Mouse (Mus musculus): ENCODE measurements around the gene Lrriq4. TPM values are rescaled to one million over a fixed set of nuclear protein-coding genes. Genes with fewer than 3 reads are reported as not detected.

Gene Lrriq4
- polyA plus RNA-seq, 1 experiment from 2014 or later, result not detected

DNA sequence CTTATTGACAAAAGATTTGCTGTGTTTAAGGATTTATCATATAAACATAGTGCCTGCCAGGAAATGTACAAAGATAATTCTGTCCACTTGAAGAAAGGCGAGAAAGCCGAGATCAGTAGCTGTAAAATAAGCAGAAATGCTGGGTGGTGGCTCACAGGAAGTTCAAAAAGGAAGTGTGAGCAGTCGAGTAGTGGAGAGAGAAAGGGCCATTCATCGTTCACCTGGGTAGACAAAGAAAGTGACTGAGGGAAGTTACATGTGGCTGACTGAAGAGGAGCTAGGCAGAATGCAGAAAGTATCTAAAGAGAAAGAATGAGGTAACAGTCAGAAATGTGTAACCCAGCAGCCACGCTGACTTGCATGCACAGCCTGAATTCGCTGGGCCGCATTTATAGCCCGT lies 24.2 kb upstream of the Lrriq4 start:
- Histone ChIP-seq H3K36me3 (peaks cover 61% of the 10 kb centered on the region), H3K27ac (no peak overlapping the region), H3K4me3 (no peak overlapping the region), H3K4me1 (no peaks in the 10 kb centered on the region), H3K9me3 (replicated peaks) (no peaks in the 10 kb centered on the region), H3K27me3 (ENCODE audit: low read depth, poor library complexity, severe bottlenecking) (no peaks in the 10 kb centered on the region)
- WGBS, result 87% methylated on average over 8 of the region's 8 CpGs
- DNase-seq (ENCODE audit: low spot score), result no peak

DNA sequence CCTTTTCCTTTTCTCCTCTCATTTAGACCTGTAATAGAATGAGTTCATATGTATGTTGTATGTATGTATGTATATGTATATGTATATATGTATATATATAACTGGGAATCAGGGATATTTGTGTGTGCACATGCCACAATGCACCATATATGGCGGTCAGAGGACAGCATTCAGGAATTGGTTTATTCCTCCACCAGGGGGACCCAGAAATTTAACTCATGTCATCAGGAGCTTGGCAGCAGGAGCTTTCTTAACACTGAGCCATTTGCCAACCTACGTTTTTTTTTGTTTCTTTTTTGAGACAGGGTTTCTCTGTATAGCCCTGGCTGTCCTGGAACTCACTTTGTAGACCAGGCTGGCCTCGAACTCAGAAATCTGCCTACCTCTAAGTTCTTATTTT lies 10.6 kb upstream of the Lrriq4 start:
- DNase-seq (ENCODE audit: low spot score), result no peak
- no peaks in the 10 kb centered on the region for H3K9me3 ChIP-seq (replicated peaks)
- no peaks in the 10 kb centered on the region for H3K27me3 ChIP-seq (ENCODE audit: low read depth, poor library complexity, severe bottlenecking)
- no peak overlapping the region for H3K27ac ChIP-seq
- H3K4me1 ChIP-seq, result no peaks in the 10 kb centered on the region
- no peaks in the 10 kb centered on the region for H3K36me3 ChIP-seq
- H3K4me3 ChIP-seq, result no peak overlapping the region
- WGBS, result 66% methylated on average over 3 of the region's 3 CpGs

DNA sequence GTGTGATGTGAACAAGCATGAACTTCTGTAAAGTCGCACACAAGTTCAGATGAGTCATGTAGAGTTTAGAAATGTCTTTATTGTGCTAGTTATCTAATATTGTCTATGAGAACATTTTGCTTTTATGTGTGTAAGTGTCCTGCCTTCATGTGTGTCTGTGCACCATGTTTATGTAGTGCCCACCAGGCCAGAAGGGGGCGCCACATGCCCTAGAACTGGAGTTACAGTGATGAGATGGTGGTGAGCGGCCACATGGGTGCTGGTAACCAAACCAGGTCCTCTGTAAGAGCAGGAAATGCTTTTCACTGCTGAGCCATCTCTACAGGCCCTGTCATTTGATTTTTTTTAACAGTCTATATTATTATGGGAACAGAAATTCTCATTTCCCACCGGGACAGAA lies 8.7 kb upstream of the Lrriq4 start:
- H3K9me3 ChIP-seq (replicated peaks), result no peaks in the 10 kb centered on the region
- 85% methylated on average over 4 of the region's 4 CpGs for whole genome bisulfite sequencing
- H3K36me3 ChIP-seq, result no peaks in the 10 kb centered on the region
- H3K4me3 ChIP-seq, result no peak overlapping the region
- no peaks in the 10 kb centered on the region for H3K27me3 ChIP-seq (ENCODE audit: low read depth, poor library complexity, severe bottlenecking)
- no peaks in the 10 kb centered on the region for H3K4me1 ChIP-seq
- no peak for DNase-seq (ENCODE audit: low spot score)
- no peak overlapping the region for H3K27ac ChIP-seq

DNA sequence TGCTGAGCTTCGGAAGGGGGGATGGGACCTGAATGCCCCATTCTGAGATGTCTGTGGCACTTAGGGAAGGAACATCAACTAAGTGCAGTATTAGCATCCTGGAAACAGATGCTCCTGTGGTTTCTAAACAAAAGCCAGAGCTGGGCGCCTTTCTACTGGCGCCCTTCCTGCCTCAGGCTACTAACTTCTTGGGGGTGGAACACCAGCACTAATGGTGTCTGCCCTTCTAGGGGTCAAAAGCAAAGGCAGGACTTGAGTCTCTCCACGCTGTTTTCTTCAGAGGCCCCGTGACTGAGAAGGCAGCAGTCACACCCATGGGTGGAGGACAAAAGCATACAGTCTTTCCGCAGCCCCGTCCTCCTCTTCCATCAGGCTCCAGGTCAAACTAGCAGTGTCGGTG lies 2.5 kb downstream of the Lrriq4 start:
- Histone ChIP-seq H3K27me3 (ENCODE audit: low read depth, poor library complexity, severe bottlenecking) (peaks cover 40% of the 10 kb centered on the region), H3K4me3 (peak overlapping the region; percentile 55), H3K27ac (no peak overlapping the region), H3K4me1 (peaks cover 25% of the 10 kb centered on the region), H3K9me3 (replicated peaks) (no peaks in the 10 kb centered on the region), H3K36me3 (no peaks in the 10 kb centered on the region)
- WGBS, result 53% methylated on average over 8 of the region's 8 CpGs
- no peak for DNase-seq (ENCODE audit: low spot score)

DNA sequence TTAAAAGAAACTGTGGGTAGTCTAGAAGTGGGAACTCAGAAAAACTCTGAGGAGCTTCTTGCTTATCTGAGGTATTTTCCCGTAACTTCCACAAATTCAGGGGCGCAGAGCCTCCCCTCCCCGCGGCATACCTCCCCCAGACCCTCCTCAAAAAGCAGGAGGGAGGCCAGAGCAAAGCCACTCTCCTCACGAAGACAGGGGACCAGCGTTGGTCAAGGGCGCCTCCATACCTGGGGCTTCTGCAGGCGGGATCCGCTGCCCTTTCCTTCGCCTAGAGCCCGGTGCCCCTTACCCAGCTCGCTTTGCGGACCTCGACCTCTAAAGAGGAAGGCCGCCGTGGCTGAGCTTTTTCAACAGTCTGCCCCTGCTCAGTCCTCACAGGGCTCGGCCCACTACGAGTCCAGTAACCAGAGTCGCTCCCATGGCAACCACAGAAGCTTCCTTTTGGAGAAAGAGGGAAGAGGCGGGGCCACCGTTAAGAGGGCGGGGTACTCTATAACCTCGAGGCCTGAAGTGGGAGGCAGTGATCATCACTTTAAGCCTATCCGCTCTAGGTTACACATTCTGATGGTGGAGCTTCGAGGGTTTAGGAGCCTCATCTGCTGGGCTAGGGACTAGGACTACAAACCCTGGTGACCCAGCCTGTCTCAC lies 3.3 kb downstream of the Lrriq4 start, which contains the start of gene Lrrc34:
Gene Lrrc34 (minus strand): TSS at position 430 of the 651 bp plus-strand sequence.
- H3K4me1 ChIP-seq, result peaks cover 28% of the 10 kb centered on the region
- DNase-seq (ENCODE audit: low spot score), result peak; percentile 80
- peaks cover 41% of the 10 kb centered on the region for H3K27me3 ChIP-seq (ENCODE audit: low read depth, poor library complexity, severe bottlenecking)
- no peaks in the 10 kb centered on the region for H3K9me3 ChIP-seq (replicated peaks)
- H3K4me3 ChIP-seq, result peak within 1 kb of the TSS; percentile 55
- peak within 1 kb of the TSS; percentile 68; the same call in 1 of the 2 replicates for H3K27ac ChIP-seq
- H3K36me3 ChIP-seq, result no peaks in the 10 kb centered on the region
- 2% methylated on average over 25 of the region's 25 CpGs for WGBS

DNA sequence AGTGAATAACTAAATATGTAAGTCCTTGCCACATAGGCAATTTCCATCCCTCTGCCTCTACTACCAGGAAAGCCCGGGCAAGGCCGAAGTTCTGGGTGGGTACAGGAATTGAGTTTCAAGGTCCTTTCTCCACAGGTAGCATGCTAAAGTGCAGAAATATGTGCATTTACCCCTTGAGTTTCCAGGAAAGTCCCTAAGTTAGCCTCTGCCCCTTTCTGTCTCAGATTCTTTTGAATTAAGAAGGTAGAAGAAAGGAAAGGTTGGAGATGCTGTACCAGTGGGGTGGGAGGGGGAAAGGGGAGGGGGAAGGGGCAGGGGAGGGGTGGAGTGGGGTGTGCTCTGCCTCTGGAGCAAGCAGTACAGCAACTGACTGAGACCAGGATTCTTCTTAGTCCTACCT lies 4.2 kb downstream of the Lrriq4 start:
- Histone ChIP-seq H3K27ac (no peak overlapping the region), H3K27me3 (ENCODE audit: low read depth, poor library complexity, severe bottlenecking) (peaks cover 41% of the 10 kb centered on the region), H3K9me3 (replicated peaks) (no peaks in the 10 kb centered on the region), H3K4me3 (no peak overlapping the region), H3K36me3 (no peaks in the 10 kb centered on the region), H3K4me1 (peaks cover 28% of the 10 kb centered on the region)
- no peak for DNase-seq (ENCODE audit: low spot score)
- 87% methylated on average over 2 of the region's 2 CpGs for WGBS

DNA sequence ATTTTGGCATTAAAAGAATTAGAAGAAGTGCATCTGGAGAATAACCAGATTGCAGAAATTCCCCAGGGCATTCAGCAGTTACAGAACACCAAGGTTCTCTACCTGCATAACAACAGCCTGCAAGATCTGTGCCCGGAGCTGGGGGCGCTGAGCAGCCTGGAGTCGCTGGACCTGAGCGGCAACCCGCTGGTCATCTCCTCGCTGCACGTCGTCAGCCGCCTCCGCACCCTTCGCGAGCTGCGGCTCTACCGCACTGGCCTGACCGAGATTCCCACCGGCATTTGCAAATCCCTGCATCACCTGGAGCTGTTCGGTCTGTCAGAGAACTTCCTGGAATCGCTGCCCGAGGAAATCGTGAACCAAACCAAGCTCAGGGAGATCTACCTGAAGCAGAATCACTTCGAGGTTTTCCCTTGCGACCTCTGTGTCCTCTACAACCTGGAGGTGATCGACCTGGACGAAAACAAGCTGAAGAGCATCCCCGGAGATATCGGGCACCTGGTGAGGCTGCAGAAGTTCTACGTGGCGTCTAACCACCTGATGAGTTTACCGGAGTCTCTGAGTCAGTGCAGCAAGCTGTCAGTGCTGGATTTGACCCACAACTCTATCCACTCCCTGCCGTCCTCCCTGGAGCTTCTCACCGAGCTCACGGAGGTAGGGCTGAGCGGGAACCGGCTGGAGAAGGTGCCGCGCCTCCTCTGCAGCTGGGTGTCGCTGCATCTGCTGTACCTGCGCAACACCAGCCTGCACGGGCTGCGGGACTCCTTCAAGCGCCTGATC lies 5.9 kb downstream of the Lrriq4 start:
- peak; percentile 61 for DNase-seq (ENCODE audit: low spot score)
- Histone ChIP-seq H3K4me3 (peak overlapping the region; percentile 56), H3K27me3 (ENCODE audit: low read depth, poor library complexity, severe bottlenecking) (peaks cover 41% of the 10 kb centered on the region), H3K9me3 (replicated peaks) (no peaks in the 10 kb centered on the region), H3K36me3 (no peaks in the 10 kb centered on the region), H3K4me1 (peaks cover 28% of the 10 kb centered on the region), H3K27ac (no peak overlapping the region)
- under 1% methylated on average over 41 of the region's 41 CpGs for WGBS

DNA sequence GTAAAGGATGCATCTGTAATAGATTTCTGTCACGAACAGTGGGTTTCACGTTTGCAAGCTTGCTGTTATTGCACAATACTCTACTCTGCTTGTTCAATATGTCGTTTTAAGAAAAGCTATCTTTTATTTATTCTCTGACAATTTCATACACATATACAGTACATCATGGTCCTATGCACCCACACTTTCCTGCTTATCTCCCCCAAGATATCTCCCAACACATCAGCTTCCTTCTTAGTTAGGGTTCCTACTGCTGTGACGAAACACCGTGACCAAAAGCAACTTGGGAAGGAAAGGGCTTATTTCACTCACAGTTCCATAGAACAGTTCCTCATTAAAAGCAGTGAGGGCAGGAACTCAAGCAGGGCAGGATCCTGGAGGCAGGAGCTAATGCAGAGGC lies 11.6 kb downstream of the Lrriq4 start:
- no peak overlapping the region for H3K4me3 ChIP-seq
- H3K36me3 ChIP-seq, result no peaks in the 10 kb centered on the region
- peaks cover 10% of the 10 kb centered on the region for H3K27me3 ChIP-seq (ENCODE audit: low read depth, poor library complexity, severe bottlenecking)
- H3K27ac ChIP-seq, result no peak overlapping the region
- 87% methylated on average over 5 of the region's 5 CpGs for WGBS
- DNase-seq (ENCODE audit: low spot score), result no peak
- H3K4me1 ChIP-seq, result 0 out of 2 replicates have a peak, but pooled peaks cover 3% of the 10 kb centered on the region
- no peaks in the 10 kb centered on the region for H3K9me3 ChIP-seq (replicated peaks)

DNA sequence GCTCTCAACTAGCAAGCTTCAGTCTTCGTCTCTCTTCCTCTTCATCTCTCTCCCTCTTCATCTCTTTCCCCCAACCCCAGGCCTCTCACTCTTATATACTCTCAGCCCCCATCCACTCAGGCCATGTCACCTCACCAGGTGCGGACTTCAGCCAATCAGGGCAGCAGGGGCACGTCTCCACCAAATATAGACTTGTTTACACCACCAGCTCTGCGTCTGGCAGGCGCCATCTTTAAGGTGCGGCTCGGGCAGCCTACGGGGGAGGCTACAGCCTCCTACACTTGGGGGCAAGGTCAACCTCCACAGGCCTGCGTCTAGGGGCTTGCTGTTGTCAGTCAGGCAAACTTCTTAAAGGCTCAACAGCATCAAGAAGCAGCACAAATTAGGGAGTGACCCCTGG lies 14.2 kb downstream of the Lrriq4 start:
- DNase-seq (ENCODE audit: low spot score), result no peak
- Histone ChIP-seq H3K4me1 (no peaks in the 10 kb centered on the region), H3K27me3 (ENCODE audit: low read depth, poor library complexity, severe bottlenecking) (no peaks in the 10 kb centered on the region), H3K27ac (no peak overlapping the region), H3K36me3 (no peaks in the 10 kb centered on the region), H3K9me3 (replicated peaks) (no peaks in the 10 kb centered on the region), H3K4me3 (no peak overlapping the region)
- 88% methylated on average over 9 of the region's 9 CpGs for WGBS

DNA sequence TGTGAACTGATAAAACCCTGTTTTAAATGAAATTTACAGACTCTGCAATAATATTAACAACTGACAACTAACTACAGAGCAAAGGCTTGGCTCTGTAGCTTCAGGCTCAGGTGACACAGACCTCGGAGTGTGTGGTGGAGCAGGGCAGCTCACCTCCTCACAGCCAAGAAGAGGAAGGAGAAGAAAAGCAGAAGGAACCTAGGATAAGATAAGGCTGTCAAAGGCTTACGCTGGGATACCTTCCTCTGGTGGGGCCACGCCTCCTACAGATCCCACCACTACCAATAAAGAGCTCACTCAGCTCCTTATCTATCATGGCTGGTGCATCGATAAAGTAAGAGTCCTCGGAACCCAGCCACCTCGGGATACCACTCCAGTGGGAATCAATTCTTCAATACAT lies 38.9 kb downstream of the Lrriq4 start:
- 77% methylated on average over 6 of the region's 6 CpGs for WGBS
- DNase-seq (ENCODE audit: low spot score), result no peak
- no peak overlapping the region for H3K27ac ChIP-seq
- no peaks in the 10 kb centered on the region for H3K36me3 ChIP-seq
- H3K9me3 ChIP-seq (replicated peaks), result no peaks in the 10 kb centered on the region
- no peak overlapping the region for H3K4me3 ChIP-seq
- no peaks in the 10 kb centered on the region for H3K4me1 ChIP-seq
- H3K27me3 ChIP-seq (ENCODE audit: low read depth, poor library complexity, severe bottlenecking), result no peaks in the 10 kb centered on the region

DNA sequence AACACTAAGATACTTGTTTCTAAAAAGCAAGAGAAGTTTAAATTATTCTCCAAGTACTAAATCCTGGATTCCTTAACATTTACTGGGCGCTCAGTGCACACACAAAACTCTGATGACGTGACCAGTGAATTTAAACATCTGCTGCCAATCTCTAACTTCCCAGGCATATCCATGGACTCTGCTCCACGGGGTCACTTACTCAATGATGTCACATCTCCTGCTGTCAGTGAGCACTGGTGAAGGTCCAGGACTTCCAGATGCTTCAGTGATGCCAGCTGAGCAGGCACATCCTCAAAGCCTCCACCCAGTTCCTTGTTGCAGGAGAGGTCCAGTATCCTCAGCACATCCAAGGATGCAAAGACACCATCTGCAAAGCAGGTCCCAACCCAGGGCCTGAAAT lies 42.9 kb downstream of the Lrriq4 start:
- H3K4me1 ChIP-seq, result no peaks in the 10 kb centered on the region
- no peak overlapping the region for H3K27ac ChIP-seq
- 80% methylated on average over 3 of the region's 3 CpGs for WGBS
- H3K4me3 ChIP-seq, result no peak overlapping the region
- DNase-seq (ENCODE audit: low spot score), result no peak
- H3K27me3 ChIP-seq (ENCODE audit: low read depth, poor library complexity, severe bottlenecking), result no peaks in the 10 kb centered on the region
- H3K36me3 ChIP-seq, result no peaks in the 10 kb centered on the region
- no peaks in the 10 kb centered on the region for H3K9me3 ChIP-seq (replicated peaks)

DNA sequence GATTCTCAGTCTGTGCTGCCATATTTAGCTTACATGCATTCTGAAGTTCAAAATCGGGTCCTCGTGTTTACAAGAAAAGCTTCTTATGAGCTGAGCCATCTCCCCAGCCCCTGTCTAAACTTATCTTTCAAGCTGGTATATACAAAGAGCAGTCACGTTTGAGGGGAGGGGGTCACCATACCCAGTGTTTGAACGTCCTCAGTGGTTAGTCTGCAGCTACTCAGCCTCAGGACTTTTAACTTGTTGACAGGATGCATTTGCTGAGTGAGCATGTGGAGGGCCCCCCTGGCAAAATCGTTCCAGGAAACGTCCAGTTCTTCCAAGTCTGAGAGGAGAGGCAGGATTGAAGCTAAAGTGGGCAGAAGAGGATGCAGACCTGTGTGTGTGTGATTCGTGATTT lies 46.7 kb downstream of the Lrriq4 start:
- WGBS, result 79% methylated on average over 7 of the region's 7 CpGs
- DNase-seq (ENCODE audit: low spot score), result no peak
- H3K4me3 ChIP-seq, result no peak overlapping the region
- H3K36me3 ChIP-seq, result no peaks in the 10 kb centered on the region
- no peaks in the 10 kb centered on the region for H3K27me3 ChIP-seq (ENCODE audit: low read depth, poor library complexity, severe bottlenecking)
- no peak overlapping the region for H3K27ac ChIP-seq
- H3K4me1 ChIP-seq, result no peaks in the 10 kb centered on the region
- H3K9me3 ChIP-seq (replicated peaks), result no peaks in the 10 kb centered on the region

DNA sequence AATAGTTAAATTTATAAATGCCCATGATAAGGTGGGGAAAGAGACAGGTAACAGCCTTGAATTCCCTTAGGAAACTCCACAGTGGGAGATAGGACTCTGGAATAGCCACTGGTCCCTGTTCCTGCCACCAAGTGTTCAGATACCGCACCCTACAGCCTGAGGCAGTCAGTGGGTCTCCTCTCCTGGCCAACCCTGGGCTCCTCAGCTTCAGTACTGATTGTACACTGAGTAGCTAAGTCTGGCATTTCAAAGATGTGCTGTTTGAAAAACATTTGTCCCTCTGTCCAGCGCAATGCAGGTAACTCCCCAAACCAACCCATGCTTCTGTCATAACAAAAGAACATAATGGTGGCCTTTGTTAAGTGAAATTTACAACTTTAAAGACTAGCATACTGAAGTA lies 51.4 kb downstream of the Lrriq4 start:
- Histone ChIP-seq H3K27me3 (ENCODE audit: low read depth, poor library complexity, severe bottlenecking) (no peaks in the 10 kb centered on the region), H3K9me3 (replicated peaks) (no peaks in the 10 kb centered on the region), H3K4me3 (no peak overlapping the region), H3K36me3 (no peaks in the 10 kb centered on the region), H3K27ac (no peak overlapping the region), H3K4me1 (no peaks in the 10 kb centered on the region)
- no peak for DNase-seq (ENCODE audit: low spot score)
- 89% methylated on average over 2 of the region's 2 CpGs for WGBS
